Mouse (Mus musculus): ENCODE results near the gene Gsta3.

Gsta3 gene

DNA sequence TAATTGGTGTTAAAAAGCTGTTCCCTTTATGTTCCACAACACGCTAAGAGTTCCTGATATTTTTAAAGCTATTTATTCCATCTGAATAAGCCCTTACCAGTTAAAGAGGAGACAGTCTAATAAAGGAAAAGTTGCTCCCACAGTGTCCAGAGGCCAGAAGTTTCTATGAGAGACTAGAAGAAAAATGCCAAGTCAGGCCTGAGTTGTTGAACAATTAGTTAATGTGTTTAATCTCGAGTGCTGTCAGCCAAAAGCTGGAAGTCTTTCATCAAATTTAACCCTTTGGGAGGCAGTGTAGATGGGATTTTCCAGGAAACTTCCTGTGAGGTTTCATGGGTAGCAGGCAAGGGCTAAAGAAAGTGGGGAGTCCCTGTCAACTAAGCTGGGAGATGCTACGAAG is 59.4 kb downstream of the Gsta3 start:
- no peak for DNase-seq (ENCODE audit: low spot score in 2 of 2)

DNA sequence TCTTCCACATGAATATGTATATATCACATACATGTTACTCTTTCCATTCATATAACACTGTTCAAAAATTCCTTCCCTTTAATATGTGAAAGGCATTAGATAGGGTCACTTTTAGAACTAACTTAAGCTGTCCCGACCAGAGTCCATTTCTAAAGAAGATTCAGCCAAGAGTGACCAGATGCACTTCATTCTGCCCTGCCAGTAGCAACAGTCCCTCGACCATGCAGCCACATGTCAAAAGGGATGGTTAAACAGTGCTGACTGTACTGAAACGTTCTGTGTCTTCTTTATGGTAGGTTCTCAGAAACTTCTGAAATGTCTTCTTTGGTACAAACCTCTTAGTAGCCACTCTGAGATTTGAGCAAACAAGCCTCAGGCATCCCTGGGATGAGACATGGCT is 61.3 kb downstream of the Gsta3 start:
- no peak for DNase-seq (ENCODE audit: low spot score in 2 of 2)

DNA sequence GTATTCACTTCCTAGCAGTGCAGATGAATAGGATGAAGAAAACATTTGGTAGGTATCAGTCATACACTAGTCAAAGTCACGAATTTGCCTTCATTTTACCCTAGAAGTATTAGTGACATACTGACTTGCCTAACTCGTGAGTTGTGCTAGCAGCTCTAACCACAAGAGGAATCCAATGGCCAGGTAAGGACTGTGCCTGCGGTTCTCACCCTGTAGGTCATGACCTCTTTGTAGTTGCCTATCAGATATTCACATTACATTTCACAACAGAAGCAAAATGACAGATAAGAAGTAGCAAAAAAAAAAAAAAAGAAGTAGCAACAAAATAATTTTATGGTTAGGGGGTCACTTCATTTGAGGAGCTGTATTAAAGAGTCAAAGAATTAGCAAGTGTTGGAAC is 63.8 kb downstream of the Gsta3 start:
- no peak for DNase-seq (ENCODE audit: low spot score in 2 of 2)

DNA sequence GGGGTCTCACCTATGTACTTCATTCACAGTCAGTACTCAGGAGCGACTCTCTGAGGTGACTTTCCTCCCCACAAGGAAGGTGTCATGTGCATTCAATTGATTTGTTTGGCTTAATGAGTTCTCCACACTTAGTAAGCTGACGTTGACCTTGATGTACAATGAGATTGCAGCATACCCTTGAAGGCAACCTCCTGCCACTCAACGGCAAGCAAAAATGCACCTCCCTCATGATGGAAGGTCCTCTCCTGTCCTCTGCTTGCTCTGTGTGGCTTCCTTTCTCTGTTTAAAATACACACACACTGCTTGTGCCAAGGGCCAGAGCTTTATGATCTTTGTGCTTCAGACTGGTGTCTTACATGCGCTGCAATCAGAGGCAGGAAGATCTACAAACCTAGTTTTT is 64.3 kb downstream of the Gsta3 start:
- no peak for DNase-seq (ENCODE audit: low spot score in 2 of 2)

DNA sequence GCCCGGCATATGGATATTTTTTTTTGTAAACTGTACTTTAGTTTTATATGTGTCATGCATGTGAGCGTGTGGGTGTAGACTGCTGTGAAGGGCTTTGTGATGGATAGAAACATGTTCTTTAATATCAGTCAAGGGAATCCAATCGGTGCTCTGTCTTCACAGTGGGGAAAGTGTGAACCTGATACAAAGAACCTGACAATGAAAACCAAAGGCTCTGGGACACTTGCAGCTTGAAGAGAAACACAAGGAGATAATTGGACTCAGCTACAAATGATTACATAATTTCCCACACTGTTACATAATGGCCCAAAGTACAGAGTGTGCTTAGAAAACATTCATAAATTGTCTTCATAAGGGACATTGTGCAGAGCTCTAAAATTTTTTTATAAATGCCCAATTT is 65.1 kb downstream of the Gsta3 start:
- DNase-seq (ENCODE audit: low spot score in 2 of 2), result no peak

DNA sequence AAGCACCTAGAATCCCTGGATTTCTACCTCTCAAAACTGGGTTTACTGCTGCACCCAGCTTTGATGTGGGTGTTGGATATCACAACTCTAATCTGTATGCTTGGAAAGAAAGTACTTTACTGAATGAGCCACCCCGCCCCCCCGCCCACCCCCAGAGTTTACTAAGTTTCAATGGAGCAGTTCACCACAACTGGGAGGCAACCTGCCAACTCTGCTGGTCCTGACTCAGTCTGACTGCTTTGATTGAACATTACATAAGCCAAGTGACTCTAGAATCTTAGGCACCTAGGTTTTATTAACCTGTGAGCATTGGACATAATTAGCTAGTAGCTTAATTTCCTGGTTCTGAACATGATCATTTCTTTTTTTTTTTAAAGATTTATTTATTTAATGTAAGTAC is 73.9 kb downstream of the Gsta3 start:
- no peak for DNase-seq (ENCODE audit: low spot score in 2 of 2)

Measured in right cerebral cortex, adult 2 months (tissue).